Mouse (Mus musculus) ES-E14 (cell line): ENCODE data around the gene Trpm8. TPM values are rescaled to one million over a fixed set of nuclear protein-coding genes. Genes with fewer than 3 reads are reported as not detected.

Source experiments
- DNase-seq: peaks from one replicate; pipeline ENCODE4 v3.0.0-alpha.2; 2013; ENCODE audit warnings: low read depth, low spot score
- H3K27ac ChIP-seq: 2 replicates; pipeline ENCODE4 v1.5.1; 2012; ENCODE audit warnings: low read depth, mild to moderate bottlenecking, low read length, moderate library complexity, mixed read lengths; ENCODE audit not compliant: poor library complexity, insufficient read depth, severe bottlenecking
- H3K36me3 ChIP-seq: 2 replicates; pipeline ENCODE4 v1.6.1; 2012; ENCODE audit warnings: mild to moderate bottlenecking, low read length, moderate library complexity, mixed read lengths; ENCODE audit not compliant: control insufficient read depth, poor library complexity, insufficient read depth, severe bottlenecking
- H3K4me1 ChIP-seq, 2 experiments: fragments of 150-350 bp in 1 of 2; sonication (generic) in 1 of 2; 2 replicates each; pipeline ENCODE4 v1.6.1; 2012; ENCODE audit warnings: low read length in 2 of 2, mild to moderate bottlenecking in 1 of 2, mixed read lengths in 1 of 2; ENCODE audit not compliant: control insufficient read depth in 2 of 2, insufficient read depth in 2 of 2, poor library complexity in 1 of 2
- H3K4me3 ChIP-seq, 2 experiments: fragments of 150-350 bp in 1 of 2; sonication (generic) in 1 of 2; 2 replicates each; pipeline ENCODE4 v1.5.1; 2012; ENCODE audit warnings: low read length in 2 of 2, low read depth in 1 of 2, mild to moderate bottlenecking in 1 of 2, mixed read lengths in 1 of 2; ENCODE audit not compliant: insufficient read depth in 1 of 2, poor library complexity in 1 of 2, severe bottlenecking in 1 of 2
- H3K9ac ChIP-seq: 2 replicates; pipeline ENCODE4 v1.6.1; 2012; ENCODE audit warnings: low read depth, mild to moderate bottlenecking, low read length, mixed read lengths; ENCODE audit not compliant: poor library complexity, insufficient read depth, severe bottlenecking
- H3K9me3 ChIP-seq: fragments of 150-350 bp; sonication (generic); 2 replicates; pipeline ENCODE4 v1.6.1; 2012; ENCODE audit warnings: low read depth, mild to moderate bottlenecking, low read length; ENCODE audit not compliant: control insufficient read depth, insufficient read depth
- CHD2 ChIP-seq: IDR thresholded peaks from 2 replicates; pipeline ENCODE4 v1.6.1; 2014; ENCODE audit warnings: mild to moderate bottlenecking, low read depth, low read length, inconsistent platforms
- HCFC1 ChIP-seq: IDR thresholded peaks from 2 replicates; pipeline ENCODE4 v1.6.1; 2012; ENCODE audit warnings: low read length, inconsistent platforms, borderline replicate concordance; ENCODE audit not compliant: insufficient read depth
- MAFK ChIP-seq: IDR thresholded peaks from 2 replicates; pipeline ENCODE4 v1.6.1; 2014; ENCODE audit warnings: mild to moderate bottlenecking, low read depth, low read length, inconsistent platforms; ENCODE audit not compliant: insufficient read depth
- ZC3H11A ChIP-seq: IDR thresholded peaks from 2 replicates; pipeline ENCODE4 v1.6.1; 2012; ENCODE audit warnings: low read depth, mild to moderate bottlenecking, inconsistent platforms, low read length, borderline replicate concordance
- ZNF384 ChIP-seq: IDR thresholded peaks from 2 replicates; pipeline ENCODE4 v1.6.1; 2012; ENCODE audit warnings: low read depth, low read length, inconsistent platforms
- in situ Hi-C, 2 experiments: fragments of 600-800 bp; cut with MboI; formaldehyde crosslinking; loops; one replicate each; pipeline ENCODE4 v1.15.1; 2025; ENCODE audit warnings: low sequenced_read_pairs in 2 of 2, inconsistent platforms in 1 of 2; ENCODE audit not compliant: unreplicated experiment in 2 of 2
- total RNA-seq: library from RNA; depleted of rRNA; stranded (reverse); fragments of 300-350 nt; gene quantifications from 2 replicates; pipeline ENCODE4 v1.2.3, GENCODE M21; 2012

The Trpm8 gene
- total RNA-seq, 1 experiment: 0.04 TPM

DNA sequence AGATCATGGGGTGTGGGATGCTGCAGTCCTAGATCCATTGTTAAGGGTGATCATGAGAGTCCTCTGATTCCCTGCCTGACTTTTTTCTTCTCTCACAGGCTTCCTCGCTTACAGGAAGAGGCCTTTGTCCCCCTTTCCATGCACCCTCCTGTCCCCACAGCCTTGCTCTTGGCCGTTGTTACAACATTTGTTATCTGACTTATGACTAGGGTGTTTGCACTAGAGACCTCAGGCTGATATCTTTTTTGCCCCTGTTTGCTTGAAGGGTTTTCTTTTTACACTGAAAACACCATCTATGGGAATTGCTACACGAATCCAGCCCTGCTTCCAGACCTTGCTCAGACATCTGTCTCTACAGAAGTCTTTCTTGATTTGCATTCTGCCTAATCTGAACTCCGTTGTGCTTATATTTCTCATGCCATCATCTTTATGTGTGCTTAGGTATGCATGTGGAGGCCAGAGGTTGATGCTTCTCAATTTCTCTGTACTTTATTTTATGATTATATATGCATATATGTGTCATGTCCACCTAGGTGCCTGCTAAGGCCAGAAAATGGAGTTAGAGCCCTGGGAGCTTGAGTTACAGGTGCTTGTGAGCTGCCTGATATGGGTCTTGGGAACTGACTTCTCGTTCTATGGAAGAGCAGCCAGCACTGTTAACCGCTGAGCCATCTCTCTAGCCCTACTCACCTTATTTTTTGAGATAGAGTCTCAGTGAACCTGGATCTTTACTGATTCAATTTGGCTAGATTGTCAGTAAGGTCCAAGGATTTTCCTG, 27.7 kb downstream of the Trpm8 start:
- H3K9ac ChIP-seq: no peak overlapping the region
- in situ Hi-C loops: no loop called here
- no peak overlapping the region for H3K27ac ChIP-seq
- DNase-seq: no peak
- H3K36me3 ChIP-seq: no peaks in the 10 kb centered on the region
- no peak for TF ChIP-seq MAFK
- no peak for TF ChIP-seq HCFC1
- no peak for TF ChIP-seq ZC3H11A
- TF ChIP-seq ZNF384: no peak
- no peak for TF ChIP-seq CHD2
- H3K4me3 ChIP-seq: no peak overlapping the region
- H3K9me3 ChIP-seq: no peaks in the 10 kb centered on the region
- no peaks in the 10 kb centered on the region for H3K4me1 ChIP-seq

DNA sequence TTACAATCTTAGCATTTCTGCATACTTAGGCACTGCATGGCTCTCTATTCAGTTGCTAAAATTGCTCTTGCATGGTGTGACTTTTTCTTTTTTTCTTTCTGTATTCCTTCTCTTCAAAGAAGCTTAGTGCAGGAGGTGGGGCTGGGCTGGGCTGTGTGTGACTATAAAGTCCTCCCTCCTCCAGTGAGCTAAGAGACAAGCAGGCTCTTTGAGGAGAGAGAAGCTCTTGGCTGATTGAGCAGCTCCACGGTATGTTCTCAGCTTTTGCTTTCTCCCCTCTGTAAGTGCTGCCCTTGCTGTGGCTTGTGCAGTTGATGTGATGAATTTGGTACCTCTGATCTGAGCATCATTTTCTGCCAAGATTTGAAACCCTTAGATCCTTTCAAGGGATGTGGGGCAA, 29.1 kb downstream of the Trpm8 start:
- in situ Hi-C loops: no loop called here
- H3K4me3 ChIP-seq: no peak overlapping the region
- H3K9ac ChIP-seq: no peak overlapping the region
- H3K27ac ChIP-seq: no peak overlapping the region
- TF ChIP-seq CHD2 (no peak), ZC3H11A (no peak), MAFK (no peak), ZNF384 (no peak), HCFC1 (no peak)
- DNase-seq: no peak
- H3K4me1 ChIP-seq: no peaks in the 10 kb centered on the region
- H3K36me3 ChIP-seq: no peaks in the 10 kb centered on the region
- no peaks in the 10 kb centered on the region for H3K9me3 ChIP-seq

DNA sequence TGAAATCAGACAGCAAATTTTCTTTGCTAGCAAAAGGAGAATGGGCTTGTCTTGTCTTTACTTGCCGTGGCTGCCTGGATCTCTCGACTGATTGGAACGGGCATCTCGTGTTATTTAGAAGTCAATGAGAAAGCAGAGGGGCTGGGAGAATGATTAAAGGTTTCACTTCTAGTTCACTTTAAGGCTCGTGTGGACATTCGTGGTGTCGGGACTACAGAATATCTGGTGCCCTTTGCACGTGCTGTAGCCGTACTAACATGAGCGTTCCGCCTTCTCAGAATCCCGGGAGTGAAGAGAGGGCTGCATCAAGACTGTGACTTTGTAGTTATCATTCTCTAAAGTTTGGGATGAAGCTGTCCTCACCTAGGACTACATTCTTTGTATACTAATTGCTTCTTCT, 29.7 kb downstream of the Trpm8 start:
- TF ChIP-seq HCFC1: no peak
- no peak for TF ChIP-seq MAFK
- no peak for TF ChIP-seq ZNF384
- TF ChIP-seq CHD2: no peak
- no peak for TF ChIP-seq ZC3H11A
- Histone ChIP-seq H3K9ac (no peak overlapping the region), H3K4me3 (no peak overlapping the region), H3K9me3 (no peaks in the 10 kb centered on the region), H3K27ac (no peak overlapping the region), H3K4me1 (no peaks in the 10 kb centered on the region), H3K36me3 (no peaks in the 10 kb centered on the region)
- no peak for DNase-seq
- in situ Hi-C loops: no loop called here

DNA sequence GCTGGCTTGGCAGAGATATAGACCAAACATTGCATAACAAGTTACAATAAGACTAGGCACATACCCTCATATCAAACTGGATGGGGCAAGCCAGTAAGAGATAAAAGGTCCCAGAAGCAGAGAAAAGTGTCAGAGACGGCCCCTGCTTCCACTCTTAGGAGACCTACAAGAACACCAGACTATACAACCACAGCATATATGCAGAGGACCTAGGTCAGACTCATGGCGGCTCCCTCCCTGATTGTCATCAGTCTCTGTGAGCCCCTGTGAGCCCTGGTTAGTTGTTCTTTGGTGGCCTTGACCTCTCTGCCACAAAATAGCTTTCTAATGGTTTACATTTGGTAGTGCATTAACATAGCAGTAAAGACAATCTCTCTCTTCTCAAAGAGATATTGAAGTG, 31.6 kb downstream of the Trpm8 start:
- no peaks in the 10 kb centered on the region for H3K4me1 ChIP-seq
- TF ChIP-seq ZC3H11A (no peak), CHD2 (no peak), MAFK (no peak), ZNF384 (no peak), HCFC1 (no peak)
- no peak for DNase-seq
- H3K27ac ChIP-seq: no peak overlapping the region
- H3K4me3 ChIP-seq: no peak overlapping the region
- no peak overlapping the region for H3K9ac ChIP-seq
- in situ Hi-C loops: no loop called here
- no peaks in the 10 kb centered on the region for H3K36me3 ChIP-seq
- H3K9me3 ChIP-seq: no peaks in the 10 kb centered on the region

DNA sequence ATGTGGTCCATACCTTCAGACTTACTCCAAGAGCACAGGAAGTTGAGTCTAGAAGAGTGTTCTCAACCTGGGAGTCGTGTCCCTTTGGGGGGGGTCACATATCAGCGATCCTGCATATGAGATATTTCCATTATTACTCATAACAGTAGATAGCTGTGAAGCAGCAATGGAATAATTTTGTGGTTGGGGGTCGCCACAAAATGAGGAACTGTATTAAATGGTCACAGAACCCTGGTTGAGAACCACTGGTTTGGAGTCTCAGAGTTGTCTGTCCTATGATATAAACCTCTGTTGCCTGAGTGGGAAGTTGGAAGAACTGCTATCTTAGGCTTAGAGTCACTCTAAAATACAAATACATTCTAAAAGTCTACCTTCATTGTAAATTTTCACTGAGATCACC, 32.4 kb downstream of the Trpm8 start:
- no peaks in the 10 kb centered on the region for H3K9me3 ChIP-seq
- DNase-seq: no peak
- no peak overlapping the region for H3K27ac ChIP-seq
- H3K9ac ChIP-seq: no peak overlapping the region
- no peak for TF ChIP-seq ZNF384
- no peak for TF ChIP-seq HCFC1
- TF ChIP-seq MAFK: no peak
- TF ChIP-seq CHD2: no peak
- no peak for TF ChIP-seq ZC3H11A
- in situ Hi-C loops: no loop called here
- no peak overlapping the region for H3K4me3 ChIP-seq
- no peaks in the 10 kb centered on the region for H3K4me1 ChIP-seq
- no peaks in the 10 kb centered on the region for H3K36me3 ChIP-seq
